Mouse (Mus musculus): ENCODE measurements at regions not wholly inside any gene's neighbourhood (a gene's known extent, or its start where the extent isn't known, plus 50 kb on each side); places are given as distances from the start of the nearest gene placed in this dataset.

GRCm38 (mm10) chr4:52036765-52037353 lies 402.2 kb upstream of the Smc2 start:
- TF ChIP-seq POLR2A (IDR thresholded peaks at IDR 0.05; ENCODE audit: insufficient read depth, low read depth, low read length) (no peak), CTCF (IDR thresholded peaks at IDR 0.05) (no peak), EP300 (IDR thresholded peaks at IDR 0.05; ENCODE audit: insufficient read depth, low read depth, low read length) (no peak)

All from heart, adult 2 months (tissue).